Mouse (Mus musculus): ENCODE data around the gene Slc27a5.

Gene Slc27a5

GRCm38 (mm10) chr7:12992222-12992621 lies 5.8 kb downstream of the Slc27a5 start:
- ATAC-seq (ENCODE audit: insufficient number of reproducible peaks, low FRiP score, low TSS enrichment): no peak

GRCm38 (mm10) chr7:12987409-12988189 lies 10.4 kb downstream of the Slc27a5 start:
- ATAC-seq (ENCODE audit: insufficient number of reproducible peaks, low FRiP score, low TSS enrichment): no peak

GRCm38 (mm10) chr7:12986906-12987305 lies 11.1 kb downstream of the Slc27a5 start:
- ATAC-seq (ENCODE audit: insufficient number of reproducible peaks, low FRiP score, low TSS enrichment): no peak

GRCm38 (mm10) chr7:12985724-12986123 lies 12.3 kb downstream of the Slc27a5 start:
- no peak for ATAC-seq (ENCODE audit: insufficient number of reproducible peaks, low FRiP score, low TSS enrichment)

- ATAC-seq (ENCODE audit: insufficient number of reproducible peaks, low FRiP score, low TSS enrichment): no peak
Measured at GRCm38 (mm10) chr7:12980291-12980690, 17.7 kb downstream of the Slc27a5 start.

GRCm38 (mm10) chr7:12979776-12980175 lies 18.2 kb downstream of the Slc27a5 start:
- no peak for ATAC-seq (ENCODE audit: insufficient number of reproducible peaks, low FRiP score, low TSS enrichment)

- no peak for ATAC-seq (ENCODE audit: insufficient number of reproducible peaks, low FRiP score, low TSS enrichment)
Measured at GRCm38 (mm10) chr7:12978931-12979722, 18.9 kb downstream of the Slc27a5 start.

GRCm38 (mm10) chr7:12977682-12978389 lies 20.2 kb downstream of the Slc27a5 start, which contains the start of gene Zfp446:
Zfp446 (plus strand) TSS chr7:12977848.
- peak; percentile 96 for ATAC-seq (ENCODE audit: insufficient number of reproducible peaks, low FRiP score, low TSS enrichment)

- ATAC-seq (ENCODE audit: insufficient number of reproducible peaks, low FRiP score, low TSS enrichment): no peak
Measured at GRCm38 (mm10) chr7:12970906-12971305, 27.1 kb downstream of the Slc27a5 start.

GRCm38 (mm10) chr7:12966104-12966845 lies 31.7 kb downstream of the Slc27a5 start:
- ATAC-seq (ENCODE audit: insufficient number of reproducible peaks, low FRiP score, low TSS enrichment): peak; percentile 48

GRCm38 (mm10) chr7:12965678-12966091 lies 32.3 kb downstream of the Slc27a5 start, which contains the start of gene Zfp324:
Zfp324 (plus strand) TSS chr7:12965838.
- peak; percentile 87 for ATAC-seq (ENCODE audit: insufficient number of reproducible peaks, low FRiP score, low TSS enrichment)

- 0 out of 2 replicates have a peak, but pooled peaks have one; percentile 46 for ATAC-seq (ENCODE audit: insufficient number of reproducible peaks, low FRiP score, low TSS enrichment)
Measured at GRCm38 (mm10) chr7:12961511-12962141, 36.4 kb downstream of the Slc27a5 start.

GRCm38 (mm10) chr7:12959718-12960117 lies 38.3 kb downstream of the Slc27a5 start:
- ATAC-seq (ENCODE audit: insufficient number of reproducible peaks, low FRiP score, low TSS enrichment): no peak

- no peak for ATAC-seq (ENCODE audit: insufficient number of reproducible peaks, low FRiP score, low TSS enrichment)
Measured at GRCm38 (mm10) chr7:12958948-12959347, 39.0 kb downstream of the Slc27a5 start.

- no peak for ATAC-seq (ENCODE audit: insufficient number of reproducible peaks, low FRiP score, low TSS enrichment)
Measured at GRCm38 (mm10) chr7:12957511-12957910, 40.5 kb downstream of the Slc27a5 start.

GRCm38 (mm10) chr7:12954896-12955295 lies 43.1 kb downstream of the Slc27a5 start:
- ATAC-seq (ENCODE audit: insufficient number of reproducible peaks, low FRiP score, low TSS enrichment): no peak

GRCm38 (mm10) chr7:12949872-12950229 lies 48.1 kb downstream of the Slc27a5 start:
- ATAC-seq (ENCODE audit: insufficient number of reproducible peaks, low FRiP score, low TSS enrichment): no peak

GRCm38 (mm10) chr7:12949032-12949871 lies 48.7 kb downstream of the Slc27a5 start:
- ATAC-seq (ENCODE audit: insufficient number of reproducible peaks, low FRiP score, low TSS enrichment): peak; percentile 99

GRCm38 (mm10) chr7:12943488-12943887 lies 54.5 kb downstream of the Slc27a5 start:
- ATAC-seq (ENCODE audit: insufficient number of reproducible peaks, low FRiP score, low TSS enrichment): no peak
